In the genomic region with DNA sequence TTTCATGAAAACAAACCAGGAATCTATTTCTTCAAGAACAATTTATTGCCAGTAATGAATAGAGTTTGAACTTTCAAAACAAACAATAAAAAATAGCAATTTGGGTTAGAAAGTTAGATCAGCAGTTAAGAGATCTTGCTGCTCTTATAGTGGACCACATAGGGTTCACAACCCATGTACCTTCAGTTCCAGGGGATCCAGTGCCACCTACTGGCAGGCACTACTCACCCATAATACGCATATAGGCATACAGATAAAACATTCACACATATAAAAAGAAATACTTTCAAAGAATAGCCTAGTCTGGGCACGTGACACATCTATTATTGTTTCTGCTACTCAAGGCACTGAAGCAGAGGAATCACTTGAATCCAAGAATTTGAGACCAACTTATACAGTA, we compare ENCODE assay signal across 9 mouse cellular contexts. TPM values are rescaled to one million over a fixed set of nuclear protein-coding genes. Genes with fewer than 3 reads are reported as not detected.
DNase-seq lines count a peak whose midpoint lies in the region; ATAC-seq lines count a peak whose summit lies in the region.
"Had no signal": no experiment of that assay in that cellular context is flagged by ENCODE, and none has a peak within 500 bp of the region (broad histone marks: within the 10 kb centered on the region; RNA-seq: fewer than 3 reads in every experiment).

No protein-coding gene starts in this region.

- 80% methylated on average over 2 of the region's 2 CpGs for WGBS in hindbrain, embryonic 10.5 days
- WGBS in hindbrain, embryonic 12.5 days: 80% methylated on average over 2 of the region's 2 CpGs
- WGBS in embryonic facial prominence, embryonic 14.5 days: 88% methylated on average over 2 of the region's 2 CpGs
- WGBS in forebrain, embryonic 13.5 days: 81% methylated on average over 2 of the region's 2 CpGs

- H3K4me1 ChIP-seq in hindbrain, embryonic 10.5 days (replicated peaks): no peaks in the 10 kb centered on the region
- no peaks in the 10 kb centered on the region for H3K4me1 ChIP-seq in hindbrain, embryonic 12.5 days
- H3K4me1 ChIP-seq in embryonic facial prominence, embryonic 14.5 days (ENCODE audit: control insufficient read depth, insufficient read depth, low read length): no peaks in the 10 kb centered on the region
- H3K4me1 ChIP-seq in forebrain, embryonic 13.5 days: no peaks in the 10 kb centered on the region
- H3K4me1 ChIP-seq: embryonic facial prominence, embryonic 15.5 days had no signal

- H3K9me3 ChIP-seq in hindbrain, embryonic 10.5 days: no peaks in the 10 kb centered on the region
- no peaks in the 10 kb centered on the region for H3K9me3 ChIP-seq in hindbrain, embryonic 12.5 days (replicated peaks)
- H3K9me3 ChIP-seq in embryonic facial prominence, embryonic 14.5 days (ENCODE audit: control insufficient read depth, low read length): no peaks in the 10 kb centered on the region
- H3K9me3 ChIP-seq in forebrain, embryonic 13.5 days (replicated peaks): no peaks in the 10 kb centered on the region
- H3K9me3 ChIP-seq: embryonic facial prominence, embryonic 15.5 days had no signal

- ATAC-seq in hindbrain, embryonic 12.5 days (ENCODE audit: low FRiP score): no peak
- ATAC-seq in embryonic facial prominence, embryonic 14.5 days (ENCODE audit: low read depth): no peak
- ATAC-seq in forebrain, embryonic 13.5 days: no peak

- H3K27me3 ChIP-seq in hindbrain, embryonic 10.5 days (ENCODE audit: insufficient read depth, poor library complexity, severe bottlenecking): no peaks in the 10 kb centered on the region
- no peaks in the 10 kb centered on the region for H3K27me3 ChIP-seq in hindbrain, embryonic 12.5 days
- H3K27me3 ChIP-seq in embryonic facial prominence, embryonic 14.5 days (replicated peaks; ENCODE audit: control insufficient read depth, insufficient read depth, low read length): no peaks in the 10 kb centered on the region
- H3K27me3 ChIP-seq in forebrain, embryonic 13.5 days: no peaks in the 10 kb centered on the region
- H3K27me3 ChIP-seq: embryonic facial prominence, embryonic 15.5 days had no signal

- peak; percentile 11 for DNase-seq in hindbrain, embryonic 10.5 days (ENCODE audit: low spot score)
- DNase-seq in A20 (ENCODE audit: low read depth, low spot score): peak; percentile 71
- DNase-seq in NIH3T3 (ENCODE audit: low read depth): peak; percentile 82
- DNase-seq in embryonic facial prominence, embryonic 14.5 days (ENCODE audit: low spot score): peak; percentile 53
- DNase-seq in lung, adult 18-20 months: peak; percentile 62 to 74
- peak; percentile 14 to 23 for DNase-seq in thymus, adult 18-20 months

- no peak overlapping the region for H3K27ac ChIP-seq in hindbrain, embryonic 10.5 days
- no peak overlapping the region for H3K27ac ChIP-seq in hindbrain, embryonic 12.5 days
- H3K27ac ChIP-seq in embryonic facial prominence, embryonic 14.5 days (replicated peaks; ENCODE audit: low read depth, low read length): no peak overlapping the region
- no peak overlapping the region for H3K27ac ChIP-seq in forebrain, embryonic 13.5 days
- H3K27ac ChIP-seq: embryonic facial prominence, embryonic 15.5 days had no signal

- H3K36me3 ChIP-seq in hindbrain, embryonic 10.5 days: peaks cover 79% of the 10 kb centered on the region
- H3K36me3 ChIP-seq in hindbrain, embryonic 12.5 days: peaks cover 67% of the 10 kb centered on the region
- H3K36me3 ChIP-seq in embryonic facial prominence, embryonic 14.5 days (ENCODE audit: control insufficient read depth, insufficient read depth, low read length): peaks cover 78% of the 10 kb centered on the region
- H3K36me3 ChIP-seq in forebrain, embryonic 13.5 days (ENCODE audit: poor library complexity, severe bottlenecking): peaks cover 73% of the 10 kb centered on the region

- H3K4me3 ChIP-seq in hindbrain, embryonic 10.5 days: no peak overlapping the region
- H3K4me3 ChIP-seq in hindbrain, embryonic 12.5 days: no peak overlapping the region
- no peak overlapping the region for H3K4me3 ChIP-seq in embryonic facial prominence, embryonic 14.5 days (ENCODE audit: low read depth, low read length)
- no peak overlapping the region for H3K4me3 ChIP-seq in forebrain, embryonic 13.5 days
- H3K4me3 ChIP-seq: embryonic facial prominence, embryonic 15.5 days had no signal

- no peak overlapping the region for H3K4me2 ChIP-seq in hindbrain, embryonic 12.5 days (replicated peaks)
- no peak overlapping the region for H3K4me2 ChIP-seq in embryonic facial prominence, embryonic 14.5 days (ENCODE audit: low read depth, low read length)
- H3K4me2 ChIP-seq in forebrain, embryonic 13.5 days: no peak overlapping the region
- H3K4me2 ChIP-seq: embryonic facial prominence, embryonic 15.5 days had no signal

- H3K9ac ChIP-seq in hindbrain, embryonic 12.5 days: no peak overlapping the region
- no peak overlapping the region for H3K9ac ChIP-seq in embryonic facial prominence, embryonic 14.5 days (ENCODE audit: low read depth, low read length)
- H3K9ac ChIP-seq in forebrain, embryonic 13.5 days: no peak overlapping the region
- H3K9ac ChIP-seq: embryonic facial prominence, embryonic 15.5 days had no signal

RNA-seq across cellular contexts. Expression of a gene that starts 40.8 kb away (rescaled TPM):
- polyA plus RNA-seq in hindbrain, embryonic 10.5 days (2016; fragmentation: Nextera tagmentation; extraction: Ambion mirVana): 1.9 and 2.6 TPM in 2 replicates
- 1.2 and 1.5 TPM in 2 replicates for polyA plus RNA-seq in hindbrain, embryonic 12.5 days (2016; fragmentation: Nextera tagmentation; extraction: Ambion mirVana)
- polyA plus RNA-seq in embryonic facial prominence, embryonic 14.5 days (2014; fragmentation: Nextera tagmentation; extraction: Ambion mirVana): 0.96 and 1.3 TPM in 2 replicates
- polyA plus RNA-seq in forebrain, embryonic 13.5 days (2015; fragmentation: Nextera tagmentation; extraction: Ambion mirVana): 1.3 and 2.2 TPM in 2 replicates

Comparison
In these comparisons a context has a peak if more than half of its experiments do, and no peak if none do; other contexts are left out.
1. DNase-seq: peak in every context shown above with its lines; median percentile 82 in NIH3T3; 71 in A20; 68 in lung, adult 18-20 months; 53 in embryonic facial prominence, embryonic 14.5 days; 18 in thymus, adult 18-20 months; 11 in hindbrain, embryonic 10.5 days.